Mouse (Mus musculus): ENCODE measurements around the gene Plac1.

DNA sequence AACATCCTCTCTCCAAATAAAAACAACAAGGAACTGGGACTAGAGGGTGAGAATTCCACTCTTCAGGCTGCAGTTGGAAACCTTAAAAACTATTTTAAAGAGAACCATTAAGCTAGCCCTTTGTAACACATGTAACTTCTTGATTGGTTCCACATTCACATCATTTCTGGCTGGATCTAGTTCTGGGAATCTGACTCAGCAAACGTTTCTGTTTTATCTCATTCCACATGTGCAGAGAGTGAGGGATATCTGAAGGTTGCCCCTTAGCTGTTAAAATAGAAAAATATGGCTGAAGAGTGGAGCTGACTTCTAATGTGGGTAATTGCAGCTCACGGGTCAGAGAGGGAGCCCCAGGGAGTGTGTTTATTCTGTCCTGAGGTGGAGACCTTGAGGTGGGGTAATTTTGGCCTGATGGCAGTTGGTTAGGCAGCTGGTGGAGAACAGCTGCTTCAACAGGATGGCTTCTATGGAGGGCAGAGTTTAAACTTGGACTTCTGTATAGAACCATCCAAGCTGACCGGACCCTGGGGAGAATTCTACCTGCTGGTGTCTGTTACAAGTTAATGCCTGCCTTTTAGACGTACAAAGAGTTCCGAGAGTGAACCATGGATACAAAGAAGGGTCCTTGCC is 151.1 kb downstream of the Plac1 start:
- TF ChIP-seq CTCF (IDR thresholded peaks at IDR 0.05; ENCODE audit: borderline replicate concordance, insufficient read depth, low read depth, low read length), result no peak
- no peak for TF ChIP-seq POLR2A (IDR thresholded peaks at IDR 0.05; ENCODE audit: borderline replicate concordance, insufficient read depth, low read length)
